Mouse (Mus musculus): ENCODE measurements at regions not wholly inside any gene's neighbourhood (a gene's known extent, or its start where the extent isn't known, plus 50 kb on each side); places are given as distances from the start of the nearest gene placed in this dataset.

- Histone ChIP-seq H3K36me3 (replicated peaks; ENCODE audit: low read length) (no peaks in the 10 kb centered on the region), H3K9me3 (no peaks in the 10 kb centered on the region), H3K4me3 (replicated peaks) (no peak overlapping the region), H3K4me1 (no peaks in the 10 kb centered on the region), H3K27me3 (replicated peaks) (no peaks in the 10 kb centered on the region)
- no peak for TF ChIP-seq GATA1 (IDR thresholded peaks at IDR 0.05; ENCODE audit: borderline replicate concordance, low read length)
- TF ChIP-seq FLI1 (IDR thresholded peaks at IDR 0.05; ENCODE audit: low read length), result no peak
These were observed 335.0 kb downstream of the Ptprc start for GRCm38 (mm10) chr1:137840531-137840930.

GRCm38 (mm10) chr1:137839703-137840102 is 335.8 kb downstream of the Ptprc start:
- Histone ChIP-seq H3K4me1 (no peaks in the 10 kb centered on the region), H3K4me3 (replicated peaks) (no peak overlapping the region), H3K36me3 (replicated peaks; ENCODE audit: low read length) (no peaks in the 10 kb centered on the region), H3K27me3 (replicated peaks) (no peaks in the 10 kb centered on the region), H3K9me3 (no peaks in the 10 kb centered on the region)
- TF ChIP-seq FLI1 (IDR thresholded peaks at IDR 0.05; ENCODE audit: low read length) (no peak), GATA1 (IDR thresholded peaks at IDR 0.05; ENCODE audit: borderline replicate concordance, low read length) (no peak)

GRCm38 (mm10) chr1:137839263-137839662 is 336.2 kb downstream of the Ptprc start:
- Histone ChIP-seq H3K4me1 (no peaks in the 10 kb centered on the region), H3K27me3 (replicated peaks) (no peaks in the 10 kb centered on the region), H3K4me3 (replicated peaks) (no peak overlapping the region), H3K9me3 (no peaks in the 10 kb centered on the region), H3K36me3 (replicated peaks; ENCODE audit: low read length) (no peaks in the 10 kb centered on the region)
- no peak for TF ChIP-seq FLI1 (IDR thresholded peaks at IDR 0.05; ENCODE audit: low read length)
- TF ChIP-seq GATA1 (IDR thresholded peaks at IDR 0.05; ENCODE audit: borderline replicate concordance, low read length), result no peak

DNA sequence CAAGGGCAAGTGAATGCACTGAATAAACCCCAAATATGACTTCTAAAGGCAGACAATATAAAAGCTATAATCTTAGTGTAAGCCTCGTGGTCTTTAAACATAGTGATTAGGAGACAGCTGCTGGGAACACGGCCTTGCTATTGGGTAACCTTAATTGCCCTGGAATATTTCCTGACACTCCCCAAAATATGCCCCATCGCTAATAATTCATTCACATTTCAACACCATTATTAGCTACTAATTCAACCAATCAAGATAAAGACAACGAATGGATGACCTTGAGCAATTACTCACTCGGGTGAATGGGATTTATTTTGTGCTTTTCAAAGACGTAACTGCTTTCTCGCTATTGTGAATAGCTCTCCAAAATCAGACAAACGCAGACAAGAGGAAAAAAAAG is 337.2 kb downstream of the Ptprc start:
- H3K4me1 ChIP-seq, result no peaks in the 10 kb centered on the region
- H3K36me3 ChIP-seq (replicated peaks; ENCODE audit: low read length), result no peaks in the 10 kb centered on the region
- H3K4me3 ChIP-seq (replicated peaks), result no peak overlapping the region
- H3K27me3 ChIP-seq (replicated peaks), result no peaks in the 10 kb centered on the region
- H3K9me3 ChIP-seq, result no peaks in the 10 kb centered on the region
- TF ChIP-seq FLI1 (IDR thresholded peaks at IDR 0.05; ENCODE audit: low read length) (no peak), GATA1 (IDR thresholded peaks at IDR 0.05; ENCODE audit: borderline replicate concordance, low read length) (no peak)

GRCm38 (mm10) chr1:137833535-137833934 is 342.0 kb downstream of the Ptprc start:
- H3K4me3 ChIP-seq (replicated peaks), result no peak overlapping the region
- no peaks in the 10 kb centered on the region for H3K36me3 ChIP-seq (replicated peaks; ENCODE audit: low read length)
- no peaks in the 10 kb centered on the region for H3K4me1 ChIP-seq
- 0 out of 2 replicates have a peak, but pooled peaks cover 2% of the 10 kb centered on the region for H3K9me3 ChIP-seq
- no peak for TF ChIP-seq FLI1 (IDR thresholded peaks at IDR 0.05; ENCODE audit: low read length)
- no peak for TF ChIP-seq GATA1 (IDR thresholded peaks at IDR 0.05; ENCODE audit: borderline replicate concordance, low read length)
- no peaks in the 10 kb centered on the region for H3K27me3 ChIP-seq (replicated peaks)

DNA sequence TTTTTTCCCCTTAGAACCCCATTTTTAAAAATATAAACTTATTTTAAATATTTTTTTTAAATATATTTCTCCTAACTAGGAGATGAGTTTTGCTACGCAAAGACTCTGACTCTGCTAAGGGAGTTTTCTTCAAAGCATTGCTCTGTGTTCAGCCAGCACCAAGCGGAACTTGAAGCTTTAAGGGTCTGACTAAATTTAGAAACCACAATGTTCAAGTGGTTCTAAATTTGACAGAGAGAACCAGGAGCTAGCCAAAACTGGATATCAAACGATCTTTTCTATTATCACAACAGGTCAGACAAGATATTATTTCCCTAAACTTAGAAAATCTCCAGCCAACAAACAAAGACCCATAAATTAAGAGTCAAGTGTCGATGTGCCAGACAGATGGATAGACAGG is 344.2 kb downstream of the Ptprc start:
- Histone ChIP-seq H3K36me3 (replicated peaks; ENCODE audit: low read length) (no peaks in the 10 kb centered on the region), H3K4me1 (no peaks in the 10 kb centered on the region), H3K27me3 (replicated peaks) (no peaks in the 10 kb centered on the region), H3K9me3 (0 out of 2 replicates have a peak, but pooled peaks cover 2% of the 10 kb centered on the region), H3K4me3 (replicated peaks) (no peak overlapping the region)
- TF ChIP-seq FLI1 (IDR thresholded peaks at IDR 0.05; ENCODE audit: low read length) (no peak), GATA1 (IDR thresholded peaks at IDR 0.05; ENCODE audit: borderline replicate concordance, low read length) (no peak)

- no peaks in the 10 kb centered on the region for H3K27me3 ChIP-seq (replicated peaks)
- H3K36me3 ChIP-seq (replicated peaks; ENCODE audit: low read length), result no peaks in the 10 kb centered on the region
- TF ChIP-seq GATA1 (IDR thresholded peaks at IDR 0.05; ENCODE audit: borderline replicate concordance, low read length) (no peak), FLI1 (IDR thresholded peaks at IDR 0.05; ENCODE audit: low read length) (no peak)
- 0 out of 2 replicates have a peak, but pooled peaks cover 2% of the 10 kb centered on the region for H3K9me3 ChIP-seq
- H3K4me1 ChIP-seq, result no peaks in the 10 kb centered on the region
- no peak overlapping the region for H3K4me3 ChIP-seq (replicated peaks)
These were observed 348.1 kb downstream of the Ptprc start for GRCm38 (mm10) chr1:137827379-137827778.

- TF ChIP-seq FLI1 (IDR thresholded peaks at IDR 0.05; ENCODE audit: low read length) (no peak), GATA1 (IDR thresholded peaks at IDR 0.05; ENCODE audit: borderline replicate concordance, low read length) (no peak)
- Histone ChIP-seq H3K36me3 (replicated peaks; ENCODE audit: low read length) (no peaks in the 10 kb centered on the region), H3K9me3 (no peaks in the 10 kb centered on the region), H3K4me1 (peaks cover 3% of the 10 kb centered on the region; the same call in 1 of the 2 replicates), H3K4me3 (replicated peaks) (no peak overlapping the region), H3K27me3 (replicated peaks) (no peaks in the 10 kb centered on the region)
These were observed 360.1 kb downstream of the Ptprc start for GRCm38 (mm10) chr1:137815401-137815888.

- H3K9me3 ChIP-seq, result no peaks in the 10 kb centered on the region
- H3K27me3 ChIP-seq (replicated peaks), result no peaks in the 10 kb centered on the region
- no peak overlapping the region for H3K4me3 ChIP-seq (replicated peaks)
- H3K4me1 ChIP-seq, result peaks cover 3% of the 10 kb centered on the region; the same call in 1 of the 2 replicates
- TF ChIP-seq GATA1 (IDR thresholded peaks at IDR 0.05; ENCODE audit: borderline replicate concordance, low read length), result no peak
- TF ChIP-seq FLI1 (IDR thresholded peaks at IDR 0.05; ENCODE audit: low read length), result no peak
- H3K36me3 ChIP-seq (replicated peaks; ENCODE audit: low read length), result no peaks in the 10 kb centered on the region
These were observed 361.0 kb downstream of the Ptprc start for GRCm38 (mm10) chr1:137814556-137814955.

DNA sequence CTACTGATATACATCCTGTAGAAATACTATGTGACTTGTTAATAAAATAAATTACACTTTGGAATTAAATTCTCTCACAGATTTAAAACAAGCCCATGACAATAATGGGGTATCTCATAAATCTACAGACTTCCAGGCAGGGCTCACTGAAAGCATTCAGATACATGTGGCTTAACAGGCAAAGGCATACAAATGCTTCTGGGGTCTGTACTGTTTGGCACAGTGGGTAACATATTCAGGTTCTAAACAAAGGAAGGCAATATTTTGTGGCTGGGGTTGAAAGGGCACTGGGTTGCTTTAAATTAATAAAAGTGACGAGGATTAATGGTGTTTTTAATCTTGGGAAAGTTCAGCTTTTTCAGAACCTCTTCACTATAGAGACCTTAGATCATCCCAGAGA is 361.8 kb downstream of the Ptprc start:
- H3K36me3 ChIP-seq (replicated peaks; ENCODE audit: low read length), result no peaks in the 10 kb centered on the region
- peaks cover 3% of the 10 kb centered on the region; the same call in 1 of the 2 replicates for H3K4me1 ChIP-seq
- no peaks in the 10 kb centered on the region for H3K27me3 ChIP-seq (replicated peaks)
- no peak for TF ChIP-seq GATA1 (IDR thresholded peaks at IDR 0.05; ENCODE audit: borderline replicate concordance, low read length)
- TF ChIP-seq FLI1 (IDR thresholded peaks at IDR 0.05; ENCODE audit: low read length), result no peak
- no peaks in the 10 kb centered on the region for H3K9me3 ChIP-seq
- no peak overlapping the region for H3K4me3 ChIP-seq (replicated peaks)

DNA sequence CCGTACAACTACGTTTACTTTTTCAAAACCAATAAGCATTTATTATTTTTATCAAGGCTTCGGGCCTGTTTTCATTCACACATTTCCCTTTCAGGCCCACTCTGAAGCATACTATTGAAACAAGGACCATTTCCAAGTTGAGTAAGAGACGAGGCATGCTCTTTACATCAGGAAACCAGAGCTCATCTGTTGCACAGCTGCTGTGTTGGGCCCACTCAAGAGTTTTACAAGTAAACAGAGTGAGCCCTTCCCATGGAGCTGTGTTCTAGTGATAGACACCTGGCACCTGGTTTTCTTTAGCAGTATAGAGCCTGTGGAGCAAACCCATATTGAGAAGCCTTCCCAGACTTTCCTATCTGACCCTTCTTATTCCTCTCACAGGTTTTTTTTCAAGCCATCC is 363.5 kb downstream of the Ptprc start:
- no peak overlapping the region for H3K4me3 ChIP-seq (replicated peaks)
- H3K9me3 ChIP-seq, result no peaks in the 10 kb centered on the region
- no peaks in the 10 kb centered on the region for H3K36me3 ChIP-seq (replicated peaks; ENCODE audit: low read length)
- peaks cover 4% of the 10 kb centered on the region for H3K4me1 ChIP-seq
- TF ChIP-seq FLI1 (IDR thresholded peaks at IDR 0.05; ENCODE audit: low read length) (no peak), GATA1 (IDR thresholded peaks at IDR 0.05; ENCODE audit: borderline replicate concordance, low read length) (no peak)
- H3K27me3 ChIP-seq (replicated peaks), result no peaks in the 10 kb centered on the region
